Mouse (Mus musculus): Measurements from ENCODE around the gene Ccdc169.

DNA sequence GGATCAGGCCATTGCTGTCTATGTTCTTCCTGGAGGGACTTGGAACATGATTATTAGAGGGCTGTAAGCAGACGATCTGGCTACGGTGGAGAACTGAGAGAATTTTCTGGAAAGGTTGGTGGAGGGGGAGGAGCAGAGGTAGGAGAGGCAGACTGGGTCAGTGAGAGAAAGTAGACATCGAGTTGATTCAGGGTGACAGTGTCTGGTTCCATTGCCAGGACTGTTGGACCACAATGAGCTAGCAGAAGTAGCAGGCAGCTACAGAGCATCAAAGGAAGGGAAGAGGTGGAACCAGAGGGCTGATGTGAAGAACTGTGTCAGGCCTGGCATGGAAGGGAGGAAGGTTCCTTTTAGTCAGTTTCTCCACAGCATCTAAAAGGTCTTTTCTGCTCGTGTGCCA is 48.8 kb upstream of the Ccdc169 start:
- TF ChIP-seq POLR2A (IDR thresholded peaks at IDR 0.05; ENCODE audit: low read depth, low read length): no peak
- TF ChIP-seq CTCF (IDR thresholded peaks at IDR 0.05; ENCODE audit: extremely low read depth, insufficient read depth, insufficient read length, insufficient replicate concordance): no peak
